Mouse (Mus musculus) left cerebral cortex, postnatal 10 days (tissue): ENCODE results near the gene Tln1. TPM values are rescaled to one million over a fixed set of nuclear protein-coding genes. Genes with fewer than 3 reads are reported as not detected.
"Not testable (repeated sequence)": the region's sequence is repeated elsewhere in the genome, so short reads cannot be mapped to it uniquely, and the experiment has no call there.

Experiments
- DNase-seq, 2 experiments: peaks; one replicate each; pipeline ENCODE4 v3.0.0; 2021 to 2022; ENCODE audit warnings: low spot score in 2 of 2, mixed read lengths in 1 of 2; ENCODE audit errors: extremely low spot score in 1 of 2
- intact Hi-C: fragments of 180-260 bp; cut with DNase I; formaldehyde crosslinking; loops from one replicate; pipeline ENCODE4 v1.15.1; 2025
- total RNA-seq, 2 experiments: library from RNA; stranded (reverse); gene quantifications; 2 replicates each; pipeline ENCODE4 v1.2.3; 2021

The Tln1 gene
- total RNA-seq, 2 experiments from 2014 or later, result 48.7 to 55.3 TPM

DNA sequence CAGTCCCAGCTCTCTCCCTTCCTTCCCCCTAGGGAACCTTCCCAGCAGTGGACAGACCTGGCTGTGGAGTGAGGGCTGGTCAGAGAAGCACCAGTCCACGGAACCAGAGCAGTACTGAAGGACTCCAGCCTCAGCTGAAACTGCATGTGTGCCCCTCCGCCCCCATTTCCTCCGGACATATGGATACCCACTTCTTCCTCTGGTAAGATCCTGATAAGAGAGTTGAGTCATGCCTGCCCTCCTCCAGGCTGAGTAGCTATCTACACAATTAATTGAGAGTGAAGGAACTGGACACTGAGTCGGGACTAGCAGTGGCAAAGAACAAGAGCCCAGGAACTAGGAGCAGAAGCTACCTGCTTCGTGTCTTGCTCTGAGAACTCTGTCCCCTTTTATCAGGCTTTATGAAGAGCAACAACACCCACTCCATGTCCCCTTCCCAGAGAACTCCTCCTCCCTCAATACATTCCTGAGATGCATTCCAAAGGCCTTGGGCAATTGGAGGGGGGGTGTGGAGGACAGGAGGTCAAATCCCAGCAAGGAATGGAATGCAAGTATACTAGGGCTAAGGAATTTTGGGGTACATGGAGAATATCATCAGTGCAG is 4.4 kb downstream of the Tln1 start:
- intact Hi-C loops, result loop anchor here (5.0 kb wide), 1 partner anchor 66 kb away; the partner anchor contains the start of gene Ccdc107
- DNase-seq, result no peak

DNA sequence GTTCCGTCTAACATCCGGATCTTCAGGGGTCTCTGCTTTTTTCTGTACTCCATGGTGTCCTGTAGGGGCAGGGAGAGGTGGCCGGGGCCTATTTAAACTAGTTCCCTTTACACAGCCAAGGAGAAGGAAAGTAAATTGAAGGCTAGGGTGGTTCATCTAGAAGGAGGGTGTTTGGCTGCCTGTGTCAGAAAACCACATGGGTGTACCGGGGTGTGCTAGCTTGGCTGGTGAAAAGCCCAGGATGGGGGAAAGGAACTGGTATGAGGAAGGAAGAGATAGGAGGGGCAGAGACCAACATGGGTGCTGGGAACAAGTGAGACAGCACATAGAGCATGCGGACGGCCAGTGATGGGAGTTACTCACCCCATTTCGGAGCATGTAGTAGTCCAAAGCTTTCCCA is 6.6 kb downstream of the Tln1 start:
- intact Hi-C loops, result loop anchor here (5.0 kb wide), 1 partner anchor 64 kb away; the partner anchor contains the start of gene Ccdc107
- DNase-seq, result no peak

DNA sequence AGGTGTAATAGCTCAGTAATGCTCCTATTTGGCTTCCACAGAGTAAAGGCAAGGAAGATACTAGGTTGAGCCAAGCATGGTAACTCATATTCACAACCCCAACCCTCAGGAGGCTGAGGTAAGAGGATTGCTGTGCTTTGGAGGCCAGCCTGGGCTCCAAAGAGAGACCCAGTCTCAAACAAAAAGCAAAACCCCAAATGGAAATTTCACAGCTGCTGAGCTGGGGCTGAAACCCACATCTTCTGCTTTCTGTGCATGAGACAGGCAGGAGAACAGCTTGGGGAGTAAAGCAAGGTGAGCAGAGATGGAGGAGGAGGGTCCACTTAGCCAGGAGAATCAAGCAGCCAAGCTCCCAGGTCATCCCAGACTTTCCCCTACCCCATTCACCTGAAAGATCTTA is 8.6 kb downstream of the Tln1 start:
- intact Hi-C loops, result no loop called here
- DNase-seq, result no peak

DNA sequence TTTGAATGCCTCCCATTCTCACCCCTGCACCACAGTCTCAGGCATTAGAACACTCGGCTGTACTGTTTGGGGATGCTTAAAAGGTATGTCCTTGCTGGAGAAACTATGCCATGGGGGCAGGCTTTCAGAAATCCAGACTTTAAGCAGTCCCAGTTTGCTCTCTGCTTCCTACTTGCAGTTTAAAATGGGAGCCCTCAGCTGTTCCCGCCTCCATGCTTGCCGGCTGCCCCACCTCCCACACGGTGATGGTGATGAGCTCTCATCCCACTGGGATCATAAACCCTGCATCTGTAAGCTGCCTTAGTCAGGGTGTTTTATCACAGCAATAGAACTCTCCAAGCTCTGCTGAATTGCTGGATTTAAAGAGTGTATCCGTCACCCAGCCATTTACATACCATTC is 10.1 kb downstream of the Tln1 start:
- intact Hi-C loops, result no loop called here
- DNase-seq, result no peak

DNA sequence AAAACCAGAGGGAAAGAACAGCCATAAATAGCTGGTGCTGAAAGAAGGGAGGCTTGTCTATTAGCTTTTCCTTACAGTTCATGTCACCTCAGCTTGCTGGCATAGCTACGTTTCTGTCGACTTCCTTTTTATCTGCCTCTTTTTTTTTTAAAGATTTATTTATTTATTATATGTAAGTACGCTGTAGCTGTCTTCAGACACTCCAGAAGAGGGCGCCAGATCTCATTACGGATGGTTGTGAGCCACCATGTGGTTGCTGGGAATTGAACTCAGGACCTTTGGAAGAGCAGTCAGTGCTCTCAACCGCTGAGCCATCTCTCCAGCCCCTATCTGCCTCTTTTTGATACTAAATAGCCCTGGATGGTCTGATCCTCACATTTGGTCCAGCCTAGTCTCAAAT is 10.6 kb downstream of the Tln1 start:
- intact Hi-C loops, DNase-seq: not testable (repeated sequence)

DNA sequence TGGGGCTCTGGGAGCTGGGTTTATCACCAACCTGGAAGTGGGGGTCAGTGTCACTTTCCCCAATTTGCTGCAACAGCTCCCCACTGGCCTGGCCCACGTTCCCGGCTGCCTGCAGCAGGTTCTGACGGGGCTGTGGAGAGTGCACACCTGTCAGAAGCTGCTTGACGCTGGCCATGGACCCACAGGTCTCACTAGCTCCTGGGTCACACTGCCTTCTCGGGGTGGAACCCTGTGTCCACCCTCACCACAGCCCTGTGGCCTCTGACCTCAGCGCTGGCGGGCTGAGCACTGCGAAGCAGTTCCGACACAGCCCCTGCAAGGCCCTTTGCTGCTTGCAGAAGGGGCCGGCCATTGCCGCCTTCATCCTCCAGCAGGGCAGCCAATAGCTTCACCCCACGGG is 13.4 kb downstream of the Tln1 start:
- DNase-seq, result no peak
- intact Hi-C loops, result no loop called here

DNA sequence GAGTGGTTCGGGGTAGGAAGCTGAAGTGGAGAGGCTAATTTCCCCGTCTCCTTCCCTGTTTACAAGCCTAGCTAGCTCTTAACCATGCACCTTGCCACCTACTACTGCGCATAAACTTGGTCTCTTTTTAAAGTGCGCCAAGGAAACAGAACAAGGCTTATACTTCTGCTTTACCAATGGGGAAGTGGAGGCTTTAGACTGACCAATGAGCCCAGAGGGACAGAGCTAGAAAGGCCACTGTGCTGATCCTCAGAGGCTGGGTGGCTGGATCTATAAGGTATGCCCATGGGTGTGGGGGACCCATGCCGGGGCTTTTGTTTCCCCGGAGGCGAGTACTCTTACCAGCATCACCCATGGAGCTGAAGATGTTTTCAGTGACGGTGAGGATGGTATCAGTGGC is 15.3 kb downstream of the Tln1 start:
- intact Hi-C loops, result no loop called here
- no peak for DNase-seq

DNA sequence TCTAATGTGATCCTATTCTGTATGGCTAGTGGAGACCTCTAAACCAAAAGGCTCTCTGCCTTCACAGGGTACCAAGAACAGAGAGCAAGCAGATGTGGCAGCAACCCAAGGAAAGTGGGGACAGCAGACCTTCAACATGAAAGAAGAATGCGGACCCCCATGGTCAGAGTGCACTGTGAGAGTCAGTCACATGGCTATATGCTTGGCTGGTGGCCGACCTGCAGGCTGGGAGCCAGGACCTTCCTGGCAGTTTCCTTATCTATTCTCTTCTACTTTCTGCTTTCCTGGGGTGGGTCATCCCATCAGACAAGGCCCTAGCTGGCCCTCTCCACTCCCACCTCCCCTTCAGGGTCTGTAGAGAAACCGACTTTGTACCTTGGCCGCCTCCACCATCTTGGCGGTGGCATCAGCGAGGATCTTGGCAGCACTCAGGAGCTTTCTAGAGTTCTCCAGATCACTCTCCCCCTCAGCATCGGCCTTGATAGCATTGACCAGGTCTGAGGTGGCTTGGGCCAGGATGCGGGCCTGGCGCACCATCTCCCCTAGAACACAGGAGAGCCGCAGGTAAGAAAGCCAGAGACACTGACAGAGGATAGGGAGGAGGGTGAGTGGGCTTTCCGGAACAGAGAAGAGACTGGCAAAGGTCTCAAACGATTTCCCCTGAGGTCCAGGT is 16.0 kb downstream of the Tln1 start:
- DNase-seq, result peak in 1 of 2 experiments; percentile 61
- intact Hi-C loops, result no loop called here

DNA sequence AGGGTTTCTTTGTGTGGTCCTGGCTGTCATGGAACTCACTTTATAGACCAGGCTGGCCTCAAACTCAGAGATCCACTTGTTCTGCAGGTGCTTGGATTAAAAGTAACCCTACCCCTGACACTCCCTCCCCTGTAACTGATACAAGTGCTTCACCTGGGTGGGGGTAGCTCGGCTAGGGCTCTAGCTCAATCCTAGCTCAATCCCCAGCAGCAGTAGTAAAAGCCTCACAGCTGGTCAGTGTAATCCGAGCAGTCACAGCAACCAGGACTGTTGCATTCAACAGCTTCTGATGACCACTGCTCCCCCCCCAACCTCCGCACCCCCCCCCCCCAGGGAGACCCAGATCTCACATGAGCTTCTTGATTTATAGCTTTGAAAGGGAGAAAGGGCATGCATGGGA is 20.4 kb downstream of the Tln1 start:
- DNase-seq, result no peak

DNA sequence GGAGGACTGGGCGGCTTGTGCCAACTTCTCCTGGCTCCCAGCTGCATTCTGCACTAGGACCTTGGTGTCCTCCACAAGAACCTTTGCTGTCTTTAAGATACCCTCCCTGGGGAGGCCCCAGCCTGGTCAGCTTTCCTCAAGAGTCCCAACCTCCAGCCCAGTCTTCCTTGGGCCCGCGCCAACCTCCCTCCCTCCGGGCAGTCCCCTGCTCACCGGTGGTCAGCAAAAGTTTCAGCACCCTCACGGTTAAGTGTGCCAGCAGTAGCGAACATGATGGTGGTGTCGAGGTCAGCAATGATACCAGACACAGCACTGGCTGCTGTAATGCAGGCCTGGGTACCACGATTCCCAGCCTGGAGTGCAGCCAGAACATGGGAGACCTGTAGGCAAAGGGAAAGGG is 26.5 kb downstream of the Tln1 start:
- intact Hi-C loops, result no loop called here
- peak in 1 of 2 experiments; percentile 47 for DNase-seq

More for the DNA sequence above, 20.4 kb downstream of the Tln1 start:
- intact Hi-C loops, result no loop called here

DNA sequence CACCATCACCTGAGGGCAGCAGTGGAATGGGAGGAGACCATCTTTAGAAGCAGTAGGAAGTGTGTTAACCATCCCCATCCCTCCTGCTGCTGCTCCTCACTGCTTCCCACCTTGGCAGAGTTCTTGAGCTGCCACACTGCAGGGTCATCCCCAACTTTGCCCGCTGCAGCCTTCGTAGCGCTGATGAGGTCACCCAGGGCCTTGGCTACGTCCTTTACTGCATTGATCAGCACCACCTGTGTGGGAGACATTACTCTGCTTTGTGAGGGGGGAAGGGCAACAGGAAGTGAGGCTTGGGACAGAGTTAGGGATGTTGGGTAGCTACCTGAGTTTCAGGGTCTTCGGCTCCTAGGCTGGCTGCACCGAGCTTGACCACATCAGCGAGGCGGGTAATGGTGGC is 26.9 kb downstream of the Tln1 start:
- DNase-seq, result peak in 1 of 2 experiments; percentile 14
- intact Hi-C loops, result no loop called here

DNA sequence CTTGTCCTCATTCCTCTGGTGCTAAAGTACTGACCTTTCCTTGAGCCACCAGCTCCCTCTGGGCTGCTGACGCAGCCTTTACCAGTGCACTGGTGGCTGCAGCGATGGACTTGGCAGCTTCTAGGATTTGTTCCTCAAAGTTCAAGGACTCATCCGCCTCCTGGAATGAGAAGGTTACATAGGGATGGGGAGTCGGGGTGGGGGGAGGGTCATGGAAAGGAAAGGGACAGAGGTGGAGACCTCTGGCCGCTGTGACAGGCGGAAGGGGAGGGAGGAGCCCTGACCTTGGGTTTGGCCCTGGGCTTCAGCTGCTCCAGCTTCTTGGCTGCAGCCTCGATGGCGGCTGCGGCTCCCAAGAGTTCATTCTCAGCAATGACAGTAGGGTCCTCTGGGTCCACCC is 29.2 kb downstream of the Tln1 start:
- intact Hi-C loops, result no loop called here

DNA sequence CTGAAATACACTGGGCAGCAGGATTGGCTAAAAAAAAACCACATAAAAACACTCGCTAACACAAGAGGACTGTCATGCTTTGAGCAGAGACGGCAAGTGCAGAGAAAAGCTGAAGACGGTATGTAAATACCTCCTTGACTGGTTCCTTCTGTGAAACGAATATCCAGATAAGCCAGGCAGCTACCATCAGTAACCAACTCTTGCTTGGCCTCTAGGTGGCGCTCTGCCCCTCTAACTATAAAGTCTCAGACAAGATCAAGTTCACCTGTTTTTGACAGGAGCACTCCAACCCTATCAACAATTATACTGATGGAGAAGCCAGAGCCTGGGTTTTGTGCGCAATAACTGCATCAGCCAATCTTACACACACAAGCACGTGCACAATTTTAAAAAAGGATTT is 31.9 kb downstream of the Tln1 start:
- peak; percentile 70 to 83 for DNase-seq
- intact Hi-C loops, result no loop called here

More for the DNA sequence above, 29.2 kb downstream of the Tln1 start:
- peak in 1 of 2 experiments; percentile 20 for DNase-seq

DNA sequence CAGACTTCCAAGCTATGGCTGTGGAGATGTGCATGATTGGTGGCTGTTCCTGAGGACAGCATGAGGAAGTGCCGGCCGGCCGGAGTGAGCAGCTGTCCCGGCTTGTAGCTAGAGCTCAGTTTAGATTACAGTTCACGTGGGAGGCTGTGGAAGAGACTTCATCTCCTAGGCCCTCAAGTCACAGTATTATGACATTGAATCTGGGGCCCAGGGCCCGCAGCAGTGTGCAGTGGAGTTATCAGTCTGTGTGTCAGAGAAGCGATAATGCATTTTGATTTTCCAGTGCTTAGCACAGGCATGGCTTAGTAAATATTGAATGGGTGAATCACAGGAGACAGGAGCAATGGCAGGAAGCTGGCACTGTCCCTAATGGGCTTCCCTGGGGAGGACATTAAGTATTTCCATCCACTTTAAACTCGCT is 32.4 kb downstream of the Tln1 start:
- peak in 1 of 2 experiments; percentile 36 for DNase-seq
- intact Hi-C loops, result no loop called here

DNA sequence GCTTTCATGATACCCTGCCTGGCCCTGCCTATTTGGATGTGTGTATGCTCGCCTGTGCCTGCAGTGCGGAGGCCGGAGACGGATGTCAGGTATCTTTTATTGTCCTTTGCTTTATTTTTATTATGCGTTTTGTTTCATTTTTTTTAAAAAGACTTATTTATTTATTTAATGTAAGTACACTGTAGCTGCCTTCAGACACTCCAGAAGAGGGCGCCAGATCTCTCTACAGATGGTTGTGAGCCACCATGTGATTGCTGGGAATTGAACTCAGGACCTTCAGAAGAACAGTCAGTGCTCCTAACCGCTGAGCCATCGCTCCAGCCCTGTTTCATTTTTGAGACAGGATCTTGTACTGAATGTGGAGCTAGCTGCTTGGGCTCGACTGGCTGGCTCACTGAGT is 34.0 kb downstream of the Tln1 start:
- DNase-seq, result no peak
- intact Hi-C loops, result loop anchor here (5.0 kb wide), 1 partner anchor 36 kb away; the partner anchor contains the start of gene Ccdc107

DNA sequence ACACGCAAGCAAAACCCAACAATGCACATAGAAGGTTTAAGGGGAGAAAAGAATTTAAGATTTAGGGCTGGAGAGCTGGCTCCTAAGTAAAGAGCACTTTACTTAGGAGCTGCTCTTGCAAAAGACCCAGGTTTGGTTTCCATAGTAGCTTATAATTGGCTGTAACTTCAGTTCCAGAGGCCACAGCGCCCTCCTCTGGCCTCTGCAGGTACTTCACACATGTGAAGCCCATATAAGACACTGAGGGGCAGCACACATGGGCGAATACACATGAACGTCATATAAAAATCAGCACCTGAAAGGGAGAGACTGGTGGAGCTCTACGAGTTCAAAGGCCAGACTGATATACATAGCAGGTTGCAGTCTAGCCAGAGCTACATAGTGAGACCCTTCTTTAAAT is 34.6 kb downstream of the Tln1 start:
- intact Hi-C loops, result loop anchor here (5.0 kb wide), 1 partner anchor 36 kb away; the partner anchor contains the start of gene Ccdc107

DNA sequence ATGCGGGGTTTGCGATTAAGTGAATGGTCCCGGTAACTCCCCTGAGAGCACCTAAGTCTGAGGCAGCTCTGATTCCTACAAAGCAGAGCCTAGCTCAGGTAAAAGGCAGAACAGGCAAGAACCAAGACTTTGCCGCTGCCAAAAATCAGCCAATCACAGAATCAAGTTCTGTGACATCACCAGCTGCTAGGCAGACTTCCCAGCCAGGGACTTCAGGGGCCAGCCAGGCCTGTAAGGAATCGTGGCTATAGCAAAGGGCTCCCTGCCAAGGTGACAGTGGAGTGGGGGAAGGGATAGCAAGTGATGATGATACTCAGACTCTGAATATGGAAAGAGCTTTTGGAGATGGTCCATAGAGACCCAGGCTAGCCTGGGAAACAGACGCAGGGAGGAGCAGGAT is 42.5 kb downstream of the Tln1 start:
- DNase-seq, result peak; percentile 76 to 84
- intact Hi-C loops, result no loop called here

More for the DNA sequence above, 34.6 kb downstream of the Tln1 start:
- DNase-seq, result no peak

DNA sequence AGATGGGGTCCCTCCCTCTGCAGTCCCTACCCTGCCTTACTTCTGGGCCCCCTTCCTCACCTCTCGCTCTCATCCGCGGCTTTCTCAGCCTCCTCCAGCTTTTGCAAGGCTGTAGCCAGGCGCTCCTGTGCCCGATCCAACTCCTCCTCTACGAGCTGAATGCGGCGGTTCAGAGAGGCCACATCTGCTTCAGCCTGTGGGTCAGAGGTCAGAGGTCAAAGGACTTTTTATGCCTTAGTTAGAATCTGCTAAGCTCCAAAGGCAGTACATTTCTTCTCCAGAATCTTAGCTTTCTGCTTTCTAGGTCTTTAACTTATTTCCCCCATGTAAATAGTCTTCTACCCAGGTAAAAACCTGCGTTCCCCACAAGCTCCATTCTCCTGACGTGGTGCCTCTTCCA is 42.9 kb downstream of the Tln1 start:
- intact Hi-C loops, result no loop called here
- DNase-seq, result no peak

DNA sequence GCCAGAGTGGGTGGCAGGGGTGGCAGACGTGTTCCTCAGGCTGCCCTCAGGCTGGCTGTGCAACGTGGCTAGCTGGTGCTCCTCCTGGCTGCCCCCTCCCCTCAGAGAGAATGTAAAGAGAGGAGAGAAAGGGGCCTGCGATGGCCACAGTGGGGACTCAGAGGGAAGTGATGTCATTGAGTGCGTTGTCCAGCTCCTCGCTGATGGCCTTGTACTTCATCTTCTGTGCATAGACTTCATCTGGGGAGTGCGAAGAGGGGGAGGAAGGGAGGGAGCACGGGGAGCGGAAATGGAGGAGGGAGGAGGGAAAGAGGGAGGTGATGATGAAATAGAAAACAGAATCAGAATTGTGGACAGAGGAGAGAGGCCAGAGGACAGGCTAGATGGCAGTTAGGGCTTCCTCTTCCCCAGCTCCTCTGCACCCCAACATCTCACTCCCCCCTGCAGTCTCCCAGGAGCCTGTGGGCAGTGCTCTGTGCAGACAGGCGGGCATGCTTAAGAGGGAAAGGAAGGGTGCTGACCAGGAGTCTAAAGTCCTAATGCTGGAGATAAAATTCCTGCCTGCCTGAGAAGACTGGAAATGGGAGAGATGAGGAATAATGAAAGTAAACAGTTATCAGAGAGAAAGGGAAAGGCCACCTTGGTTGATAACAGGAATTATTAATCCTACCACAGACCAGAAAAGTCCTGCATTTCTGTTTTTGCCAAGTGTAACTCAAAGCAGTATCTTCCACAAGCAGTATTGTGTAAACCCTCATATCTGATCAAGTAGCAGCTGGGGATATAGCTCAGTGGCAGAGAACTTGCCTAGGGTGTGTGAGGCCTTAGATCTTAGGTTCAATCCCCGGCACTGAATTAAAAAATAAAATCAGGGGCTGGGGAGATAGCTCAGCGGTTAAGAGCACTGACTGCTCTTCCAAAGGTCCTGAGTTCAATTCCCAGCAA is 46.5 kb downstream of the Tln1 start:
- intact Hi-C loops, result no loop called here
- no peak for DNase-seq
